Mouse (Mus musculus) testis, adult 2 months (tissue): ENCODE measurements around the gene Mbd4. TPM values are rescaled to one million over a fixed set of nuclear protein-coding genes. Genes with fewer than 3 reads are reported as not detected.
"Not testable (repeated sequence)": the region's sequence is repeated elsewhere in the genome, so short reads cannot be mapped to it uniquely, and the experiment has no call there.

Experiments
- H3K27ac ChIP-seq: fragments of 200-500 bp; 2 replicates; pipeline ENCODE4 v1.5.1; 2012; ENCODE audit warnings: low read depth, low read length; ENCODE audit not compliant: control insufficient read depth, insufficient read depth
- H3K27me3 ChIP-seq: fragments of 200-500 bp; 2 replicates; pipeline ENCODE4 v1.6.1; 2012; ENCODE audit warnings: mild to moderate bottlenecking, low read length, moderate library complexity; ENCODE audit not compliant: control insufficient read depth, insufficient read depth
- H3K36me3 ChIP-seq: fragments of 200-500 bp; 2 replicates; pipeline ENCODE4 v1.6.1; 2012; ENCODE audit warnings: mild to moderate bottlenecking, low read length; ENCODE audit not compliant: control insufficient read depth, insufficient read depth
- H3K4me1 ChIP-seq: fragments of 200-500 bp; 2 replicates; pipeline ENCODE4 v1.6.1; 2012; ENCODE audit warnings: low read length; ENCODE audit not compliant: control insufficient read depth, insufficient read depth
- H3K4me3 ChIP-seq: fragments of 200-500 bp; 2 replicates; pipeline ENCODE4 v1.5.1; 2012; ENCODE audit warnings: low read depth, mild to moderate bottlenecking, low read length, moderate library complexity, mixed read lengths; ENCODE audit not compliant: control insufficient read depth
- CTCF ChIP-seq: fragments of 200-500 bp; IDR thresholded peaks from 2 replicates; pipeline ENCODE4 v1.5.1; 2012; ENCODE audit warnings: low read depth, mild to moderate bottlenecking, inconsistent platforms, low read length, moderate library complexity; ENCODE audit not compliant: control insufficient read depth, insufficient read depth, insufficient replicate concordance
- POLR2A ChIP-seq: fragments of 200-500 bp; IDR thresholded peaks from 2 replicates; pipeline ENCODE4 v1.6.1; 2012; ENCODE audit warnings: low read depth, mild to moderate bottlenecking, inconsistent platforms, low read length, moderate library complexity; ENCODE audit not compliant: control insufficient read depth
- polyA plus RNA-seq: library from polyadenylated mRNA; depleted of rRNA; stranded (reverse); fragments of >200 nt; gene quantifications from 2 replicates; pipeline ENCODE4 v1.2.3, GENCODE M21; 2012

Gene Mbd4
- polyA plus RNA-seq, 1 experiment: 7.6 TPM

DNA sequence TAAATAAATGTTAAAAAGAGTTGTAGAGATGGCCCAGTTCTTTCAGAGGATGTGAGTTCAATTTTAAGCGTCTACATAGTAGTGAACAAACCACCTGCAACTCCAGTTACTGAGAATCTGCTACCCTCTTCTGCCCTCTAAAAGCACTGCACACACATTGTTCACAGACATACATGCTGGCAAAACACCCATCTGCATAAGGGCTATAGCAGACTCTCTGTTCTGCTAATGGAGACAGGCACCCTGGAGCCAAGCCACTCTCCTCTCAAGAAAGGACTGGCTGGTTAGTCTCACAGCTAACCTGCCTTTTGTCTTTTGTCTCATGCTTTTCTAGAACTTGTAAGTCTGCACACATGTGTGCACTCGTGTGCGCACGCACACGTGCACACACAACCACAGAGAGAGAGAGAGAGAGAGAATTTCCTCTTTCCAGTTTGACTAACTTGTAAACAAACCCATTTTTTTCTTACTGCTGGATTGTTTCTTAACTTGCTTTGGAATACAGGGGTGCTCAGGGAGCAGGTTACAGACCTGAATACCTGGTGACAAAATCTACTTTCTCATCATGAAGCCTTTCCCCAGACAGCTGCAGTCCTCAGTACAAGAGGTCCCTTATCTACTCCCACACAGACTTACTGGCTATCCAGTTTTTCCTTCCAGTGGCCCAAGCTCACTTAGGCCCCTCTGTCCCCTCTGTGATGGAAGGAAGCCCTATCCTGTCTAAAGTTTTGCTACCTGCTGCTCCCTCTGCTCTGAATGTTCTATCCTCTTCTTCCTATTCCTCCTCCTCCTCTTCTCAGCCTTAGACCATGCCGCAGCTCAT is 22.2 kb downstream of the Mbd4 start:
- Histone ChIP-seq H3K4me1 (no peaks in the 10 kb centered on the region), H3K4me3 (no peak overlapping the region), H3K27me3 (no peaks in the 10 kb centered on the region), H3K36me3 (no peaks in the 10 kb centered on the region), H3K27ac (no peak overlapping the region)
- no peak for TF ChIP-seq POLR2A
- no peak for TF ChIP-seq CTCF

DNA sequence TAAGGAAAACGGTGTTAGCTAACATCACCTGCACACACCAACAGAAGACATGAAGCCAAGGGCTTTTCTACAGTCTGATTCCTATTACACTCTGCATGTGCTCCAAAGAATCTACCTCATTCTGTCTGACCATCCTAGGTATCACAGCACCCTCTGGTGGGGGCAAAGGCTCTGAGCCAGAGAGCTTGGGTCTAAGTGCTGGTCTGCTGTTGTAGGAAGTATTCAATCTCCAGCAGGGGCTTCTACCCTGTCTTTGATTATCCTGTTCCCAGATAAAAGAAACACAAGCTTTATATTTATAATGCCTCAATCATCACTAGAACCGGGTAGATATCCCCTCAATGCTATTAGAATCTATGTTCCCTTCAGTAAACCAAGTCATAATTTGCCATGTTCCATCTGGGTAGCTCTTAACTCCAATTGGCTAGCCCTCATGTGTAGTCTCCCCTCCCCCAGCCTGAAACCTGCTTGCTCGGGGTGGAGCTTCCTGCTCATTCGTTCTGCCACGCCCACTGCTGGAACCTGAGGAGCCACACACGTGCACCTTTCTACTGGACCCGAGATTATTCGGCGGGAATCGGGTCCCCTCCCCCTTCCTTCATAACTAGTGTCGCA is 29.2 kb downstream of the Mbd4 start:
- H3K27ac ChIP-seq, H3K27me3 ChIP-seq, H3K4me1 ChIP-seq, H3K4me3 ChIP-seq, H3K36me3 ChIP-seq: not testable (repeated sequence)

DNA sequence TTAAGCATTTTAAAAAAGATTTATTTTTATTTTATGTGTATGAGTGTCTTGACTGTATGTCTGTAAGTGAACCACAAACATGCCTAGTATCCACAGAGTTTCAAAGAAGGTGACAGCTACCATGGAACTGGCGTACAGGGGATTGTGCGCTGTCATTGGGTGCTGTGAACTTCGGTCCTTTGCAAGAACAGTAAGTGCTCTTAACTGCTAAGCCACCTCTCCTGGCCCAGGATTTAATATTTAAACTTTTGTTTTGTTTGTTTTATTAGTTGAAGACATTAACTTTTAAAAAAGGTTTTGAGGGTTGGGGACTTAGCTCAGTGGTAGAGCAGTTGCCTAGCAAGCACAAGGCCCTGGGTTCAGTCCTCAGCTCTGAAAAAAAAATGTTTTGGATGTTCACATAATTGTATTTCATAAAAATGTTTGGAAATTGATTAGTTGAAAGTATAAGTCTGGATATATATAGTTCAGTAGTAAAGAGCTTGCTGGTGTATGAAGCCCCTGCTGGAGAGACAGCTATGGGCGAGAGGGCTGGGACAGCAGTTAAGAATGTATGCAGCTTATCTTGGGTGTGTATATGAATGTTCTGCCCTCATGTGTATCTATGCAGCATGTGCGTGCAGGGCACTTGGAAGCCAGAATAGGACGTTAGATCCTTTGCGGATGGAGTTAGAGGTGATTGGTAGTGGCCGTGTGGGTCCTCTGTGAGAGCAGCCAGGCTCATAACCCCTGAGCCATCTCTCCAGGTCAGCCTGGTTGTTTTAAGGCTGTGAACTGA is 31.8 kb downstream of the Mbd4 start:
- H3K27ac ChIP-seq: no peak overlapping the region
- H3K36me3 ChIP-seq: no peaks in the 10 kb centered on the region
- H3K4me1 ChIP-seq: no peaks in the 10 kb centered on the region
- H3K27me3 ChIP-seq: no peaks in the 10 kb centered on the region
- H3K4me3 ChIP-seq: no peak overlapping the region
- TF ChIP-seq CTCF: no peak

DNA sequence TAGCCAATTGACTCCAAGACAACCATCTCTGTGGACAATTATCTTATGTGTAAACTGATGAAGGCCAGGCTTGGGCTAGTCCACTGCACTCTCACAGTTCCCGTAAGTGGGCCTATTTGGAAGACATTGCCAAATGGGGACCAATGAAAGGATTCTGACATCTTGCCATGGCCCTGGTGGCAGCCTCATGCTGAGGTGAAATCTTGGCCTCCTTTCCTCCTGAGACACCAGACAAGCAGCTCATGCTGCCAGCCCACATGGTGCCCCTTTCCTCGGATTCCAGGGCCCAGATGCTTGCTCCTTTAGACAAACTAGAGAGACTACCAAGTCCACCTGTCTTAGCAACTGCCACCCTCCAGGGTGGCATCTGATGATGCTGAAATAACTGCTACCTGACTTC is 35.0 kb downstream of the Mbd4 start:
- H3K4me1 ChIP-seq: no peaks in the 10 kb centered on the region
- no peaks in the 10 kb centered on the region for H3K36me3 ChIP-seq
- no peak overlapping the region for H3K27ac ChIP-seq
- H3K27me3 ChIP-seq: no peaks in the 10 kb centered on the region
- H3K4me3 ChIP-seq: no peak overlapping the region
- TF ChIP-seq CTCF (no peak), POLR2A (no peak)

DNA sequence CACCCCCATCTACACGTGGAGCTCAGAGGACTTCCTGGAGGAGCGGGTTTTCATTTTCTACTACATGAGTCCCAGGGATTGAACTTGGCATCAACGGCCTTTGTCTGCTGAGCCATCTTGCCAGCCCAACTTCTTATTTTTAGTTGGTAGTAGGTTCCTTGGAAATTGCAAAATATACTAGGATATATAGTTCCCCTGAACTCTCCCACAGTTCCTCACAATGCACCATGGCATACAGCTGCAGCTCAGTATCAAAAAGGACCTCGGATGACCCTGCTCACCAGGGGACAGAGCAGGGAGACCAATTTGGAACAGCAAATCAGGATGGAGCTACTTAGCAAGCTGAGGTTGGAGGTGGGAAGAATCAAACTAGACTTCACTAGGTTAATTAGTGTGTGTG is 38.1 kb downstream of the Mbd4 start:
- no peak overlapping the region for H3K27ac ChIP-seq
- H3K27me3 ChIP-seq: no peaks in the 10 kb centered on the region
- no peaks in the 10 kb centered on the region for H3K4me1 ChIP-seq
- no peaks in the 10 kb centered on the region for H3K36me3 ChIP-seq
- no peak overlapping the region for H3K4me3 ChIP-seq
- TF ChIP-seq POLR2A (no peak), CTCF (no peak)

DNA sequence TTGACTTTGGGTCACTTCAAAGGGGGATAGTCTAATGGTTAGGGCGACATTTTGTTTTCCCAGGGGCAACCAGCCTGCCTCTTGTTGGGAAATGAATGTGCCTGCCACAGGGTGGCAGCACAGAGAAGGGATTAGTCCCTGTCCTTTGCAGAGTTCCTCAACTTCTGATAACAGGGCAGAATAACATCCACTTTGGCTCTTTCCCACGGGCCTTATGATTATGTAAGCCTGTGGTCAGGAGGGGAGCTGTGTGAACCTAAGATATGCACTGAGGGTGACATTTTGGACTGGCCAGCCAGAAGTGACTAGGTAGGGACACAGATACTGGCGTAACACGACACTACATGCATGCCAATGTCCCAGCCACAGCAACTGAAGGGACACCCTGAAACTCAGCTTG is 39.1 kb downstream of the Mbd4 start:
- TF ChIP-seq CTCF (peak; percentile 39; the same call in 1 of the 2 replicates), POLR2A (no peak)
- no peaks in the 10 kb centered on the region for H3K4me1 ChIP-seq
- no peak overlapping the region for H3K4me3 ChIP-seq
- no peak overlapping the region for H3K27ac ChIP-seq
- H3K27me3 ChIP-seq: no peaks in the 10 kb centered on the region
- H3K36me3 ChIP-seq: no peaks in the 10 kb centered on the region

DNA sequence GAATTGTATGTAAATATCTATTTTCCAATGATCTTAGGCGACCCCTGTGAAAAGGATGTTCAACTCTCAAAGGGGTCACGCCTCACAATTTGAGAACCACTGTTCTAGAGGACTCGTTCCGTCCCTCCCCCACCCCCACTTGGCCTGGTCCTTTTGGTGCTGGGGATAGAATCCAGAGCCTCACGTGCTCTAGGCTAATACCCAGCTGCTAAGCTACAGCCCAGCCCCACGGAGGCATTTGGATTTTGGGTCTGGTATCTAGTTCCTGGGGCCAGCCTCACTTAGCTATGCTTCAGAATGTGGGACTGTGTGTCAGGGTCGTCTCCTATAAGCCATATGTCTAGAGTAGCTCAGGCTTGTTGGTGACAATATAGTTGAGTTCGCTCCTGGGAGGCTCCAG is 41.6 kb downstream of the Mbd4 start:
- peaks cover 2% of the 10 kb centered on the region for H3K4me1 ChIP-seq
- TF ChIP-seq CTCF: no peak
- no peak for TF ChIP-seq POLR2A
- no peak overlapping the region for H3K27ac ChIP-seq
- no peaks in the 10 kb centered on the region for H3K36me3 ChIP-seq
- H3K27me3 ChIP-seq: no peaks in the 10 kb centered on the region
- H3K4me3 ChIP-seq: no peak overlapping the region
